Mouse (Mus musculus): ENCODE measurements around the gene Ano5. TPM values are rescaled to one million over a fixed set of nuclear protein-coding genes. Genes with fewer than 3 reads are reported as not detected.

Ano5 gene
- total and polyA plus RNA-seq, 2 experiments = 0.09 TPM; not detected in 1

- Histone ChIP-seq H3K9ac (ENCODE audit: low read depth, low read length) (no peak overlapping the region), H3K27ac (replicated peaks; ENCODE audit: insufficient read depth, low read depth, low read length) (no peak overlapping the region), H3K4me1 (ENCODE audit: control insufficient read depth, insufficient read depth, low read length) (no peaks in the 10 kb centered on the region), H3K4me3 (ENCODE audit: insufficient read depth, low read depth, low read length) (no peak overlapping the region), H3K79me2 (ENCODE audit: control insufficient read depth, insufficient read depth, low read length) (no peaks in the 10 kb centered on the region), H3K27me3 (ENCODE audit: control insufficient read depth, insufficient read depth, low read length) (peaks cover 29% of the 10 kb centered on the region), H3K36me3 (ENCODE audit: control insufficient read depth, insufficient read depth, low read length) (no peaks in the 10 kb centered on the region)
- whole genome bisulfite sequencing = 5% methylated on average over 16 of the region's 16 CpGs
- DNase-seq (ENCODE audit: extremely low read depth, low read depth, low spot score) = no peak
- TF ChIP-seq CTCF (IDR thresholded peaks at IDR 0.05; ENCODE audit: low read depth, low read length) (no peak), POLR2A (IDR thresholded peaks at IDR 0.05; ENCODE audit: extremely low read depth, insufficient read depth, low read length) (no peak)
Observed at GRCm38 (mm10) chr7:51626451-51627000, 115.7 kb downstream of the Ano5 start.

DNA sequence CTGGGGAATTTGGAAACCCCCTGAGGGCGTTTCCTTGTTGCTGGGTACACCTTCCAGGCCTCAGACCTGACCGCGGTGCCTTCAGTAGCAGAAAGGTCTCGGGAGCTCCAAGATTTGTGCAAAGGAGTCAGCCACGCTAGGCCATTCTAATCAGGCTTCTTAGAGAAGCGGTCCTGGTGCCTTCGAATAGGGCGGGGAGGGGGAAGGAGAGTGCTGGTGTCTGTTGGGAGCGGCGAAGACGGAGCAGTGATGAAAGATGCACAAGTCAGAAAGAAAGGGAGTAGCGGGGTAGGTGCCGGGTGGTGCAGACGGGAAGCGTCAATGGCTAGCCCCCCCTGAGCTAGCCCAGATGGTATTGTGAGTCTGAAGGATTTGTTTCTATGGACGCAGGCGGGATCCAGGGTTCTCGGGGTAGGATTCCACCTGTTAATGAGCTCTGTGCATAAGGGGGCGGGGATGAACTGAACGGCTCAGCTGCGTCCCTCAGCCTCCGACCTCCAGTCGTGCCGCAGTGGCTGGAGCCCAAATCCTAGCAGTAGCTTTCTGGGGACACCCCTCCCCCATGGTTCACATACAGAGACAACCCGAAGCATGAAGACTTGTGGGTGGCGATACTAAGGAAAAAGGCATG, 116.3 kb downstream of the Ano5 start:
- DNase-seq (ENCODE audit: extremely low read depth, low read depth, low spot score) = no peak
- no peak overlapping the region for H3K27ac ChIP-seq (replicated peaks; ENCODE audit: insufficient read depth, low read depth, low read length)
- peaks cover 23% of the 10 kb centered on the region for H3K27me3 ChIP-seq (ENCODE audit: control insufficient read depth, insufficient read depth, low read length)
- no peaks in the 10 kb centered on the region for H3K79me2 ChIP-seq (ENCODE audit: control insufficient read depth, insufficient read depth, low read length)
- H3K4me3 ChIP-seq (ENCODE audit: insufficient read depth, low read depth, low read length) = no peak overlapping the region
- H3K4me1 ChIP-seq (ENCODE audit: control insufficient read depth, insufficient read depth, low read length) = no peaks in the 10 kb centered on the region
- no peaks in the 10 kb centered on the region for H3K36me3 ChIP-seq (ENCODE audit: control insufficient read depth, insufficient read depth, low read length)
- TF ChIP-seq CTCF (IDR thresholded peaks at IDR 0.05; ENCODE audit: low read depth, low read length) (no peak), POLR2A (IDR thresholded peaks at IDR 0.05; ENCODE audit: extremely low read depth, insufficient read depth, low read length) (no peak)
- WGBS = 1% methylated on average over 26 of the region's 26 CpGs
- no peak overlapping the region for H3K9ac ChIP-seq (ENCODE audit: low read depth, low read length)

DNA sequence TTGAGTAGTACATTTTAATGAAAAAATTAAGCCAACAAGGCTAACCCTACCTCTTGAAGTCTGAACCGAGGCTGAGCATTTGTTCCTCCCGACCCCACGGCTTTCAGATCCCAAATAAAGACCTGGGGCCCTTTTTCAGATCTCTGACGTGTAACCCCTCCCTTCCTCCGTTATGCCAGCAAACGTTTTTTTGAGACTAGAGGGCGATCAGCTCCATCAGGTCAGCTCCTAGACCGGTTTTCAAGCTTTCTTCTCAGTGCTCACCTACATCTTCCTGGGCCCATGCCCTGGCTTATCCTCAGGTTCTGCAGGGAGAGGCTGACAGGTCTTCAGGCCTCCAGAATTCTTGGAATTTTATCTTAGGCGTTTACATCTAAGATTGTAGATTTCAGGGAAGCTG, 116.8 kb downstream of the Ano5 start:
- Histone ChIP-seq H3K4me1 (ENCODE audit: control insufficient read depth, insufficient read depth, low read length) (no peaks in the 10 kb centered on the region), H3K27me3 (ENCODE audit: control insufficient read depth, insufficient read depth, low read length) (peaks cover 23% of the 10 kb centered on the region), H3K4me3 (ENCODE audit: insufficient read depth, low read depth, low read length) (no peak overlapping the region), H3K9ac (ENCODE audit: low read depth, low read length) (no peak overlapping the region), H3K36me3 (ENCODE audit: control insufficient read depth, insufficient read depth, low read length) (no peaks in the 10 kb centered on the region), H3K27ac (replicated peaks; ENCODE audit: insufficient read depth, low read depth, low read length) (no peak overlapping the region), H3K79me2 (ENCODE audit: control insufficient read depth, insufficient read depth, low read length) (no peaks in the 10 kb centered on the region)
- 2% methylated on average over 9 of the region's 9 CpGs for WGBS
- TF ChIP-seq POLR2A (IDR thresholded peaks at IDR 0.05; ENCODE audit: extremely low read depth, insufficient read depth, low read length) = no peak
- TF ChIP-seq CTCF (IDR thresholded peaks at IDR 0.05; ENCODE audit: low read depth, low read length) = no peak
- no peak for DNase-seq (ENCODE audit: extremely low read depth, low read depth, low spot score)

GRCm38 (mm10) chr7:51628349-51628748, 117.5 kb downstream of the Ano5 start:
- Histone ChIP-seq H3K27me3 (ENCODE audit: control insufficient read depth, insufficient read depth, low read length) (peaks cover 23% of the 10 kb centered on the region), H3K4me3 (ENCODE audit: insufficient read depth, low read depth, low read length) (no peak overlapping the region), H3K27ac (replicated peaks; ENCODE audit: insufficient read depth, low read depth, low read length) (no peak overlapping the region), H3K36me3 (ENCODE audit: control insufficient read depth, insufficient read depth, low read length) (no peaks in the 10 kb centered on the region), H3K79me2 (ENCODE audit: control insufficient read depth, insufficient read depth, low read length) (no peaks in the 10 kb centered on the region), H3K4me1 (ENCODE audit: control insufficient read depth, insufficient read depth, low read length) (no peaks in the 10 kb centered on the region), H3K9ac (ENCODE audit: low read depth, low read length) (no peak overlapping the region)
- 7% methylated on average over 9 of the region's 9 CpGs for WGBS
- TF ChIP-seq POLR2A (IDR thresholded peaks at IDR 0.05; ENCODE audit: extremely low read depth, insufficient read depth, low read length) = no peak
- no peak for TF ChIP-seq CTCF (IDR thresholded peaks at IDR 0.05; ENCODE audit: low read depth, low read length)
- no peak for DNase-seq (ENCODE audit: extremely low read depth, low read depth, low spot score)

- H3K9ac ChIP-seq (ENCODE audit: low read depth, low read length) = no peak overlapping the region
- WGBS = 12% methylated on average over 3 of the region's 3 CpGs
- no peaks in the 10 kb centered on the region for H3K36me3 ChIP-seq (ENCODE audit: control insufficient read depth, insufficient read depth, low read length)
Observed at GRCm38 (mm10) chr7:51629206-51629605, 118.4 kb downstream of the Ano5 start.

DNA sequence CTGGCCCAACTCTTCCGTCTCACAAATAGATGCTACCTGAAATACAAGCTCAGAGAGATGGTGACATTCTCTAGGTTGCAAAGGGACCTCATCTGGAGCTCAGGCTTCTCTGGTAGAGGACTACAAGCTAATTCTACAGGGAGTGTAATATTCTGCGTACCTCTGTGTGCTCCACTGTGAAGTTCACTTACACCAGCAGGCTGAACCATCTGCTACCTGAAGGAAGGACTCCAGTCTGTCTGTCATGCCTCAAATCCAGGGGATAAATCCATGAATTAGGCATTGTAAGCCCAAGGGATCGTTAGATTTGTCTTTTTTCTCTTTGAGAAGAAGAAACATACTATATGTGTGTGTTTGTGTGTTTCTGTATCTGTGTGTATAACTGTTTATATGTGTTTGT, 120.3 kb downstream of the Ano5 start:
- Histone ChIP-seq H3K9ac (ENCODE audit: low read depth, low read length) (no peak overlapping the region), H3K27me3 (ENCODE audit: control insufficient read depth, insufficient read depth, low read length) (peaks cover 16% of the 10 kb centered on the region; the same call in 1 of the 2 replicates), H3K36me3 (ENCODE audit: control insufficient read depth, insufficient read depth, low read length) (no peaks in the 10 kb centered on the region), H3K4me1 (ENCODE audit: control insufficient read depth, insufficient read depth, low read length) (no peaks in the 10 kb centered on the region), H3K27ac (replicated peaks; ENCODE audit: insufficient read depth, low read depth, low read length) (no peak overlapping the region), H3K4me3 (ENCODE audit: insufficient read depth, low read depth, low read length) (no peak overlapping the region), H3K79me2 (ENCODE audit: control insufficient read depth, insufficient read depth, low read length) (no peaks in the 10 kb centered on the region)
- 47% methylated on average over 3 of the region's 3 CpGs for WGBS
- no peak for TF ChIP-seq CTCF (IDR thresholded peaks at IDR 0.05; ENCODE audit: low read depth, low read length)
- no peak for TF ChIP-seq POLR2A (IDR thresholded peaks at IDR 0.05; ENCODE audit: extremely low read depth, insufficient read depth, low read length)
- no peak for DNase-seq (ENCODE audit: extremely low read depth, low read depth, low spot score)

More at GRCm38 (mm10) chr7:51629206-51629605, 118.4 kb downstream of the Ano5 start:
- Histone ChIP-seq H3K4me3 (ENCODE audit: insufficient read depth, low read depth, low read length) (no peak overlapping the region), H3K27ac (replicated peaks; ENCODE audit: insufficient read depth, low read depth, low read length) (no peak overlapping the region), H3K79me2 (ENCODE audit: control insufficient read depth, insufficient read depth, low read length) (no peaks in the 10 kb centered on the region), H3K4me1 (ENCODE audit: control insufficient read depth, insufficient read depth, low read length) (no peaks in the 10 kb centered on the region), H3K27me3 (ENCODE audit: control insufficient read depth, insufficient read depth, low read length) (peaks cover 23% of the 10 kb centered on the region)
- no peak for DNase-seq (ENCODE audit: extremely low read depth, low read depth, low spot score)
- TF ChIP-seq POLR2A (IDR thresholded peaks at IDR 0.05; ENCODE audit: extremely low read depth, insufficient read depth, low read length) (no peak), CTCF (IDR thresholded peaks at IDR 0.05; ENCODE audit: low read depth, low read length) (no peak)
